Mouse (Mus musculus): ENCODE data around the gene Baiap2l2.
"Not testable (repeated sequence)": the region's sequence is repeated elsewhere in the genome, so short reads cannot be mapped to it uniquely, and the experiment has no call there.

Gene Baiap2l2

GRCm38 (mm10) chr15:79261095-79261725, 24.1 kb downstream of the Baiap2l2 start:
- DNase-seq (ENCODE audit: low spot score): no peak

GRCm38 (mm10) chr15:79258521-79258920, 26.8 kb downstream of the Baiap2l2 start:
- no peak for DNase-seq (ENCODE audit: low spot score)

GRCm38 (mm10) chr15:79254661-79255060, 30.7 kb downstream of the Baiap2l2 start, which contains the start of gene Slc16a8:
Gene Slc16a8 (minus strand): TSS chr15:79254761.
- DNase-seq (ENCODE audit: low spot score): no peak

- DNase-seq (ENCODE audit: low spot score): no peak
These were observed 32.8 kb downstream of the Baiap2l2 start for GRCm38 (mm10) chr15:79252580-79252979.

- no peak for DNase-seq (ENCODE audit: low spot score)
These were observed 33.4 kb downstream of the Baiap2l2 start for GRCm38 (mm10) chr15:79251781-79252491.

GRCm38 (mm10) chr15:79251168-79251567, 34.2 kb downstream of the Baiap2l2 start:
- no peak for DNase-seq (ENCODE audit: low spot score)

- DNase-seq (ENCODE audit: low spot score): no peak
These were observed 35.1 kb downstream of the Baiap2l2 start for GRCm38 (mm10) chr15:79250236-79250635.

GRCm38 (mm10) chr15:79245321-79245720, 40.0 kb downstream of the Baiap2l2 start:
- no peak for DNase-seq (ENCODE audit: low spot score)

- no peak for DNase-seq (ENCODE audit: low spot score)
These were observed 41.1 kb downstream of the Baiap2l2 start for GRCm38 (mm10) chr15:79244071-79244893.

- peak; percentile 83 for DNase-seq (ENCODE audit: low spot score)
These were observed 41.9 kb downstream of the Baiap2l2 start for GRCm38 (mm10) chr15:79243234-79244042.

GRCm38 (mm10) chr15:79242574-79243233, 42.6 kb downstream of the Baiap2l2 start:
- no peak for DNase-seq (ENCODE audit: low spot score)

GRCm38 (mm10) chr15:79238036-79238435, 47.3 kb downstream of the Baiap2l2 start:
- no peak for DNase-seq (ENCODE audit: low spot score)

GRCm38 (mm10) chr15:79235268-79235667, 50.1 kb downstream of the Baiap2l2 start:
- DNase-seq (ENCODE audit: low spot score): no peak

GRCm38 (mm10) chr15:79229058-79229821, 56.1 kb downstream of the Baiap2l2 start, which contains the start of the genes Pick1 and Gm49486:
Gene Pick1 (plus strand): TSS chr15:79229173.
Gene Gm49486 (plus strand): TSS chr15:79229391.
- peak; percentile 83 for DNase-seq (ENCODE audit: low spot score)

GRCm38 (mm10) chr15:79225780-79226179, 59.6 kb downstream of the Baiap2l2 start:
- DNase-seq (ENCODE audit: low spot score): not testable (repeated sequence)

- peak; percentile 76 for DNase-seq (ENCODE audit: low spot score)
These were observed 60.7 kb downstream of the Baiap2l2 start for GRCm38 (mm10) chr15:79224685-79225084.

- DNase-seq (ENCODE audit: low spot score): no peak
These were observed 61.7 kb downstream of the Baiap2l2 start for GRCm38 (mm10) chr15:79223641-79224040.

- DNase-seq (ENCODE audit: low spot score): no peak
These were observed 65.8 kb downstream of the Baiap2l2 start for GRCm38 (mm10) chr15:79219572-79219971.

- DNase-seq (ENCODE audit: low spot score): no peak
These were observed 69.1 kb downstream of the Baiap2l2 start for GRCm38 (mm10) chr15:79216191-79216590.

- no peak for DNase-seq (ENCODE audit: low spot score)
These were observed 71.7 kb downstream of the Baiap2l2 start for GRCm38 (mm10) chr15:79213591-79213990.
